Mouse (Mus musculus) midbrain, embryonic 10.5 days (tissue): ENCODE measurements at regions not wholly inside any gene's neighbourhood (a gene's known extent, or its start where the extent isn't known, plus 50 kb on each side); places are given as distances from the start of the nearest gene placed in this dataset.

Source experiments
- DNase-seq: peaks from one replicate; pipeline ENCODE4 v3.0.0-alpha.2; 2017; ENCODE audit warnings: low spot score
- H3K27ac ChIP-seq: fragments of 300-500 bp; sonication (generic); replicated peaks from 2 replicates; pipeline ENCODE4 v1.5.1; 2016; ENCODE audit warnings: mild to moderate bottlenecking
- H3K27me3 ChIP-seq: fragments of 300-500 bp; sonication (generic); 2 replicates; pipeline ENCODE4 v1.6.1; 2016; ENCODE audit warnings: low read depth, mild to moderate bottlenecking; ENCODE audit not compliant: poor library complexity, severe bottlenecking
- H3K36me3 ChIP-seq: fragments of 300-500 bp; sonication (generic); 2 replicates; pipeline ENCODE4 v1.6.1; 2016; ENCODE audit warnings: mild to moderate bottlenecking, moderate library complexity
- H3K4me1 ChIP-seq: fragments of 300-500 bp; sonication (generic); 2 replicates; pipeline ENCODE4 v1.6.1; 2016
- H3K4me3 ChIP-seq: fragments of 300-500 bp; sonication (generic); 2 replicates; pipeline ENCODE4 v1.5.1; 2016; ENCODE audit warnings: mild to moderate bottlenecking, moderate library complexity
- H3K9me3 ChIP-seq: fragments of 300-500 bp; sonication (generic); replicated peaks from 2 replicates; pipeline ENCODE4 v1.6.1; 2016; ENCODE audit warnings: mild to moderate bottlenecking
- WGBS: fragments of 180-500 bp; shearing (Covaris S2); methylation state at CpG from one replicate; pipeline ENCODE4 v1.1.7; 2016; 5-methylcytosine and 5-hydroxymethylcytosine counted together

DNA sequence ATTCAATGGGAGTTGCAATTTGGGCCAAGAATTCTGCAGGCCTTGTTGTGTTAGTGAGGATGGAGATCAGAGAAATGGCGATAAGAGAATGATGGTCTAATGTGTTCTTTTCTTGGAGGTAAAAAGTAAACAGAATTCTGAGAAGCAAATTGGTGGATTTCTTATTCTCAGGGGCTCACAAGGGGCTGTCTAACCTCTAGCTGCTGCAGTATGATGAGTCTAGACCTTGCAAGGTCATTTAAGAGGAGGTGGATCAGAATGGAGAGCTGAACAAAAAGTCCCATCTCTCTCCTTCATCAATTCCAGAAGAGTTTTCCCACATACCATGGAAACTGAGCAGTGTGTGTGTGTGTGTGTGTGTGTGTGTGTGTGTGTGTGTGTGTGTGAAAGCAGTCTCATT, 128.1 kb downstream of the Cpeb2 start:
- Histone ChIP-seq H3K36me3 (no peaks in the 10 kb centered on the region), H3K4me1 (peaks cover under 1% of the 10 kb centered on the region; the same call in 1 of the 2 replicates), H3K27ac (no peak overlapping the region), H3K27me3 (no peaks in the 10 kb centered on the region), H3K4me3 (no peak overlapping the region), H3K9me3 (no peaks in the 10 kb centered on the region)
- WGBS = 90% methylated on average over 1 of the region's 1 CpGs
- DNase-seq = no peak

DNA sequence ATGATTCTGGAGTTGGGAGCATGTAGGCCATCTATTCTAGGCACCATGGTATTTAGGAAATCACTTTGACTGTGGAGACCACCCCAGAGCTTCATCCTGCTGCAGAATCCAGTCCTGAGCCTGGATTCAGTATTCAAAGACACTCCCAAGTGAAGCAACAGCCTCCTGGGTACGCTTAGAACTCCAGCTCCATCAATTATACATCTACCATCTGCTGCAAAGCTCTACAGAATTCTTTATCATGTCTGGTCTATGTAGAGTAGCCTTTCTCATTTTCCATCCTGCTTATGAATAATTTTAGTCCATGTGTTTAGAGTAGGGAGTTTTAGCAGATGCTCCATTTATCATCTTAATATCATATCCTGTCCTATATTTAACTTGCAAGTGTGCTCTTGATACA, 139.4 kb downstream of the Cpeb2 start:
- Histone ChIP-seq H3K4me1 (no peaks in the 10 kb centered on the region), H3K4me3 (no peak overlapping the region), H3K36me3 (no peaks in the 10 kb centered on the region), H3K27ac (no peak overlapping the region), H3K27me3 (no peaks in the 10 kb centered on the region), H3K9me3 (no peaks in the 10 kb centered on the region)
- 86% methylated on average over 1 of the region's 1 CpGs for WGBS
- DNase-seq = no peak

DNA sequence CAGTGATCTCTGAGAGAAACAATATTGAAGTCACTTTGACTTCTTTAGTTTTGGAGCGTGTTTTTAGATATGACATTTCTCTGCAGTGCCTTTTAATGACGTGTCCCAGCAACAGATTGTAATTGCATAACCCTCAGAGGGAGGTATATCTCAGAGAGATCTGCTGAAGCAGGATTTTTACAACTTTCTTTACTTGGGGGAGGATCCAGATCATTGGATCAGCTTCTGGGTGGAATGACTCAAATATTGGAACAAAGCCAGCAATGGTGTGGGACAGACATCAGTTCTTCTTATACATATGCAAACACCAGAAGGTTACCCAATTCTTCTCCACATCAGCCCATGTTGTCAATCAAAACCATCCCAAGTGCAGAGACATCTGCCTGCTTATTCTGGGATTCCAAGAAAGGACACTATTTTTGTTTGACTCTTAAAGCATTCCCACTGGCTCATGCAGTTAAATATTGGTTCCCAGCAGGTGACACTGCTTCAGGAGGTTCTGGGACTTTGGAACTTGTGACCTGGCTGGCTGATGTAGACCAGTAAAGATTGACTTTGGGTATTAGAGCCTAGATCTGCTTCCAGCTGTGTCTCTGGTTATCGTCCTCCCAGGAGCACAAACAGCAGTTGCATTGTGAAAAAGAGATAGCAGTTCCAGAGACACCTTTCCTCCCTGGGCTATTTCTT, 130.5 kb upstream of the C1qtnf7 start:
- H3K36me3 ChIP-seq = no peaks in the 10 kb centered on the region
- H3K27me3 ChIP-seq = no peaks in the 10 kb centered on the region
- H3K27ac ChIP-seq = no peak overlapping the region
- WGBS = 92% methylated on average over 3 of the region's 3 CpGs
- H3K4me1 ChIP-seq = no peaks in the 10 kb centered on the region
- DNase-seq = no peak
- no peak overlapping the region for H3K4me3 ChIP-seq
- no peaks in the 10 kb centered on the region for H3K9me3 ChIP-seq

GRCm38 (mm10) chr5:43390997-43391396, 124.3 kb upstream of the C1qtnf7 start:
- H3K4me3 ChIP-seq = no peak overlapping the region
- H3K36me3 ChIP-seq = no peaks in the 10 kb centered on the region
- DNase-seq = no peak

GRCm38 (mm10) chr5:43391412-43392029, 123.8 kb upstream of the C1qtnf7 start:
- no peaks in the 10 kb centered on the region for H3K27me3 ChIP-seq
- 25% methylated on average over 3 of the region's 3 CpGs for WGBS
- no peaks in the 10 kb centered on the region for H3K36me3 ChIP-seq
- no peak overlapping the region for H3K27ac ChIP-seq
- H3K4me3 ChIP-seq = no peak overlapping the region
- DNase-seq = peak; percentile 42
- H3K4me1 ChIP-seq = no peaks in the 10 kb centered on the region
- H3K9me3 ChIP-seq = no peaks in the 10 kb centered on the region

More at GRCm38 (mm10) chr5:43390997-43391396, 124.3 kb upstream of the C1qtnf7 start:
- no peaks in the 10 kb centered on the region for H3K4me1 ChIP-seq
- no peaks in the 10 kb centered on the region for H3K27me3 ChIP-seq
- H3K9me3 ChIP-seq = no peaks in the 10 kb centered on the region
- no peak overlapping the region for H3K27ac ChIP-seq
- 19% methylated on average over 2 of the region's 2 CpGs for WGBS

DNA sequence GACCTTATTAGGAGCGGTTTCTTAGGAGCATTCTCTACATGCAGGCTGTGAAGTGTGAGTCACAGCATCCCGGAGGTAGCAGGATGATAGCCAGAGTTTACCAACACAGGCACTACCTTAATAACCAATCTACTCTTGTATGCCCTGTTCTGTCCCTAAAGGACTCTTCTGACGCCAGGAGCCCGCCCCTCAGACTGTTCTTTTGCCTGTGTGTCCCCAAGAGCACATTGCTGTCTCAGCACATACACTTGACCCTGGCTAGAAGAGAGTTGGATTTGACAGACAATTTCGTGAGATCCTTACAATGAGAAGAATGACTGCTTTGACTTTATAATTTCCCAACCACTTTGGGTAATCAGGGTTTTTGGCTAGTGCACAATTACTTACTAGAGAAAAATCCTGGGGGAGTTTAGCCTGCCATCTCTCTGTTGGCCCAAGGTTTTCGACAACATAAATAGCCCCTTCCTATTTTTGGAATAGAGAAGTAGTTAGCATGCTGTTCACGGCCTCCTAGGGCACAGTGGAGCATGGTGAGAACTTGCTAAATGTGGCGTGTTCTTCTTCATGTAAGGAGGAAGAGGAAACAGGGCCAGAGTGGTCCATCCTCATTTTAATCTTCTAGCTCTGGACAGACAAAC, 122.3 kb upstream of the C1qtnf7 start:
- Histone ChIP-seq H3K27ac (no peak overlapping the region), H3K4me1 (no peaks in the 10 kb centered on the region), H3K4me3 (no peak overlapping the region), H3K36me3 (no peaks in the 10 kb centered on the region), H3K27me3 (no peaks in the 10 kb centered on the region), H3K9me3 (no peaks in the 10 kb centered on the region)
- WGBS = 84% methylated on average over 8 of the region's 8 CpGs
- no peak for DNase-seq

DNA sequence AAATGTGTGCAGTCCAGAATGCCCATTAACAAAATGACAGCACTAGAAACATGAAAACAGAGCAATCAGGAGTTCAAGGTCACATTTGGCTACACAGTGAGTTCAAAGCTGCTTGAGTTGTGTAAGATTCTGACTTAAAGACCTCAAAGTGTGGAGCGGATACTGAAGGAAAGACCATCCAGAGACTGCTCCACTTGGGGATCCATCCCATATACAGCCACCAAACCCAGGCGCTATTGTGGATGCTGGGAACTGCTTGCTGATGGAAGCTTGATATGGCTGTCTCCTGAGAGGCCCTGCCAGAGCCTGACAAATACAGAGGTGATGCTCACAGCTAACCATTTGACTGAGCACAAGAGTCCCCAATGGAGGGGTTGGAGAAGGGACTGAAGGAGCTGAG, 98.1 kb upstream of the C1qtnf7 start:
- no peaks in the 10 kb centered on the region for H3K27me3 ChIP-seq
- no peaks in the 10 kb centered on the region for H3K4me1 ChIP-seq
- no peaks in the 10 kb centered on the region for H3K36me3 ChIP-seq
- H3K27ac ChIP-seq = no peak overlapping the region
- no peak overlapping the region for H3K4me3 ChIP-seq
- DNase-seq = no peak
- WGBS = 94% methylated on average over 2 of the region's 2 CpGs
- H3K9me3 ChIP-seq = no peaks in the 10 kb centered on the region

- no peaks in the 10 kb centered on the region for H3K4me1 ChIP-seq
- H3K4me3 ChIP-seq = no peak overlapping the region
- no peak overlapping the region for H3K27ac ChIP-seq
- peak; percentile 52 for DNase-seq
- no peaks in the 10 kb centered on the region for H3K9me3 ChIP-seq
- 81% methylated on average over 9 of the region's 9 CpGs for WGBS
- no peaks in the 10 kb centered on the region for H3K36me3 ChIP-seq
- no peaks in the 10 kb centered on the region for H3K27me3 ChIP-seq
These were observed 92.3 kb upstream of the C1qtnf7 start for GRCm38 (mm10) chr5:43422815-43423687.

DNA sequence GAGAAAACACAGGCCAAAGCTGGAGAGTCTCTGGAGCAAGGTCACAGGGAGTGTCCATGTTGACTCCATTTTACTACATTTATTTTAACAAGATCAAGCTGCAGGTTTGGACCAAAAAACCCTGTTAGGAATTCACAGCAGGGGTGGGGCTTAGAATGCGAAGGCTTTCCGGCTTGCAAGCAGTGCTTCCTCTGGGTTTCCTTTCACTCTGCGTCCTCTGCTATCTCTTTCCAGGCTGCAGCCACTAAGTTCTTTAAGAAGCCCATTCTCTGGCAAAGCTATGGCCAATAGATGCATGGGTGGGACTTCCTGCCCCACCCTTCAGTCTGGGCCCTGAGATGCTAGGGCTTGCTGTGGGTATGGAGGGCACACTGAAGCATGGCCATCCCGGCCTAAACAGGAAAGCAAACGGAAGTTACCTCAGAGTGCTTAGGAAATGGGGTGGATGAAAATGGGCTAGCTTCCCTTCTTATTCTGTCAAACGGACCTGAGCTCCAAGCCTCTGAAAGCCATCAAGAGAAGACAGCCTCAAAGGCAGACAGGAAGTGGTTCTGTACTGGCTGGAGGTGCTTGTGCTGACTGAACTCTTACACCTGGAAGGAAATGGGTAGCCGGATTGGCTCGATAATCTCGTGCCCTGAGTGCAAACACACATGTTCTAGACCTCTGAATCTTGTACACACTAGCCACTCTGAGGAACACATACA, 90.6 kb upstream of the C1qtnf7 start:
- no peaks in the 10 kb centered on the region for H3K9me3 ChIP-seq
- WGBS = 76% methylated on average over 9 of the region's 9 CpGs
- no peak overlapping the region for H3K4me3 ChIP-seq
- H3K36me3 ChIP-seq = no peaks in the 10 kb centered on the region
- no peak for DNase-seq
- no peak overlapping the region for H3K27ac ChIP-seq
- no peaks in the 10 kb centered on the region for H3K4me1 ChIP-seq
- H3K27me3 ChIP-seq = no peaks in the 10 kb centered on the region

- no peak overlapping the region for H3K27ac ChIP-seq
- DNase-seq = no peak
- no peaks in the 10 kb centered on the region for H3K36me3 ChIP-seq
- no peaks in the 10 kb centered on the region for H3K9me3 ChIP-seq
- H3K27me3 ChIP-seq = no peaks in the 10 kb centered on the region
- H3K4me3 ChIP-seq = no peak overlapping the region
- H3K4me1 ChIP-seq = no peaks in the 10 kb centered on the region
- WGBS = 87% methylated on average over 2 of the region's 2 CpGs
These were observed 82.0 kb upstream of the C1qtnf7 start for GRCm38 (mm10) chr5:43433337-43433736.

DNA sequence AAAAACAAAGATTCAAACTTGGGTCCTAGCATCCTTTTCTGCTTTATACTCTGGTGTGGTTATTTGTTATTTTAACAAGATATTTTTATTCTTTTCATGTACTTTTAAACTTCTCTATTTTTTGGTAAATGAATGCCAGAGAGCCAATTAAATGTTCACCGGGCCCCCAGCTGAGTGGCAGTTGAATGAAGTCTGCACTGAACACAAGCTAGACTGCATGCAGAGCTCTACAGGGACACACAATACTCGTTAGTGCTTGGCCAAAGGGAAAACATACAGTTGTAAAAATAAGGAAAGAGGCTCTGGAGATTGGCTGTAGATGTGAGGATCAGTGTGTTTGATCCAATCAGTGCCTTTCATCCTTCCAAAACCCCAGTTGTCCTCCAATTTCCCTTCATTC, 76.1 kb upstream of the C1qtnf7 start:
- H3K4me1 ChIP-seq = no peaks in the 10 kb centered on the region
- H3K27ac ChIP-seq = no peak overlapping the region
- H3K27me3 ChIP-seq = no peaks in the 10 kb centered on the region
- DNase-seq = no peak
- H3K9me3 ChIP-seq = no peaks in the 10 kb centered on the region
- H3K4me3 ChIP-seq = no peak overlapping the region
- no peaks in the 10 kb centered on the region for H3K36me3 ChIP-seq
- 52% methylated on average over 2 of the region's 2 CpGs for WGBS

DNA sequence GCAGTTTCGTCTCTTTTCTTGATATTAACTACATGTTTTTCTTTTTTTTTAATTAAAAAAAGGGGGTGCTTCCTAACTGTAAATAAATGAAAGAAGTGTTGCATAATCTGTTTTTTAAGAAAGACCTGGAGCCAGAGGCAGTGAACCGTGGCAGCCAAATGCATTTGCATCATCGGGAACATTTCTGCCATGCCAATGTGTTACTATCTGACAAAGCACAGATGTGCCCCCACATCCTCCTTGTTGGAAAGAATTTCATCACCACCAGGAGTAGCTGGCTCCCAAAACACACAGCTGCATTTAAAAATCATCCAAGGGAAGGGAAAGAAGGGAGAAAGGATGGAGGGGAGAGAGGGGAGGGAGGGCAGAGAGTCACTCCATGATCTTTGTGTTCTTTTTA, 74.0 kb upstream of the C1qtnf7 start:
- no peaks in the 10 kb centered on the region for H3K9me3 ChIP-seq
- no peak overlapping the region for H3K27ac ChIP-seq
- no peak overlapping the region for H3K4me3 ChIP-seq
- H3K36me3 ChIP-seq = no peaks in the 10 kb centered on the region
- H3K4me1 ChIP-seq = no peaks in the 10 kb centered on the region
- 82% methylated on average over 3 of the region's 3 CpGs for WGBS
- no peak for DNase-seq
- no peaks in the 10 kb centered on the region for H3K27me3 ChIP-seq
